In genomic region chr7:67758858-67759628, GRCm38 (mm10) we compare ENCODE assay signal across 8 mouse cellular contexts. TPM values are rescaled to one million over a fixed set of nuclear protein-coding genes. Genes with fewer than 3 reads are reported as not detected.
DNase-seq lines count a peak whose midpoint lies in the region; ATAC-seq lines count a peak whose summit lies in the region.

No protein-coding gene starts in this region.

- DNase-seq in embryo, embryonic 10 days (ENCODE audit: low spot score) = peak; percentile 83
- DNase-seq in embryo, embryonic 9.5 days (ENCODE audit: extremely low spot score) = no peak
- peak; percentile 42 for DNase-seq in brain, embryonic 18.5 days (ENCODE audit: low read depth, low spot score)
- peak; percentile 19 for DNase-seq in induced T-regulatory cell, adult 2 months (ENCODE audit: low read depth)
- DNase-seq in left cerebral cortex, postnatal 36 days (ENCODE audit: low spot score in 2 of 2) = peak; percentile 81 to 85
- peak; percentile 82 for DNase-seq in mesoderm, embryonic 11.5 days (ENCODE audit: low read depth, low spot score)
- peak; percentile 1 for DNase-seq in splenic B cell, adult 2 months (ENCODE audit: low read depth, low spot score)

- ATAC-seq in frontal cortex, adult (ENCODE audit: low TSS enrichment) = peak; percentile 77

- H3K27me3 ChIP-seq in splenic B cell, adult 2 months (ENCODE audit: control insufficient read depth, insufficient read depth, low read length, poor library complexity, severe bottlenecking) = no peaks in the 10 kb centered on the region

- no peaks in the 10 kb centered on the region for H3K36me3 ChIP-seq in splenic B cell, adult 2 months (ENCODE audit: control insufficient read depth, insufficient read depth, low read length, poor library complexity, severe bottlenecking)

- intact Hi-C loops in left cerebral cortex, postnatal 36 days (cut with DNase I) = loop anchor here (1.0 to 5.0 kb wide), 2 partner anchors 47 to 87 kb away; no protein-coding TSS in a partner anchor

RNA-seq across cellular contexts. Expression of gene Synm, which starts 0.5 kb away (rescaled TPM):
- total RNA-seq in left cerebral cortex, postnatal 36 days (2021) = 10 to 100 TPM; 17.9 to 18.3 TPM
